Mouse (Mus musculus): ENCODE data around the gene Dctn2. TPM values are rescaled to one million over a fixed set of nuclear protein-coding genes. Genes with fewer than 3 reads are reported as not detected.

The Dctn2 gene
- polyA plus RNA-seq, 1 experiment from 2014 or later: 210 TPM

DNA sequence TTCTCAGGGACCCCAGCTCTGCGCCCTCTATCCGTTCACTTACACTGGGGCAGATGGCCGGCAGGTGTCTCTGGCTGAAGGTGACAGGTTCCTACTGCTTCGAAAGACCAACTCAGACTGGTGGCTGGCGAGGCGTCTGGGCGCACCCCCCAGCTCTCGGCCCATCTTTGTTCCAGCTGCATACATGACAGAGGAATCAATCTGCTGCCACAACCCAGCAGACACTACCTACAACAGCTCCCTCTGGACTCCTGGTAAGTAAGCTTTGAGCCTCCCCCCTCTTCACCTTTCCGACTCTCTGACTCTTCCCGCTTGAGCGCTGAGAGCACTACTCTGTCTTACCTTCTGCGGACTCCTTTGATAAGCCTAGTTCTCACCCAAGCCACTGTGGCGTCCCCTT lies 56.0 kb downstream of the Dctn2 start:
- H3K27ac ChIP-seq (ENCODE audit: low read depth, low read length): no peak overlapping the region
- no peak for DNase-seq (ENCODE audit: low spot score)
- ATAC-seq (ENCODE audit: low FRiP score): no peak
- H3K9ac ChIP-seq (ENCODE audit: low read depth, low read length): no peak overlapping the region
- H3K4me3 ChIP-seq (ENCODE audit: low read depth, low read length): no peak overlapping the region
- WGBS: 67% methylated on average over 13 of the region's 13 CpGs
- H3K36me3 ChIP-seq (ENCODE audit: control insufficient read depth, insufficient read depth, low read length): no peaks in the 10 kb centered on the region
- H3K4me2 ChIP-seq (replicated peaks; ENCODE audit: low read depth, low read length): no peak overlapping the region
- no peaks in the 10 kb centered on the region for H3K9me3 ChIP-seq (ENCODE audit: control insufficient read depth, low read length)
- H3K4me1 ChIP-seq (replicated peaks; ENCODE audit: control insufficient read depth, insufficient read depth, low read length): peaks cover 9% of the 10 kb centered on the region
- peaks cover 34% of the 10 kb centered on the region for H3K27me3 ChIP-seq (ENCODE audit: control insufficient read depth, insufficient read depth, low read length)

GRCm38 (mm10) chr10:127322669-127323068 lies 56.5 kb downstream of the Dctn2 start:
- H3K9me3 ChIP-seq (ENCODE audit: control insufficient read depth, low read length): no peaks in the 10 kb centered on the region
- no peaks in the 10 kb centered on the region for H3K36me3 ChIP-seq (ENCODE audit: control insufficient read depth, insufficient read depth, low read length)
- 78% methylated on average over 4 of the region's 4 CpGs for WGBS
- H3K27ac ChIP-seq (ENCODE audit: low read depth, low read length): no peak overlapping the region
- H3K4me3 ChIP-seq (ENCODE audit: low read depth, low read length): no peak overlapping the region
- no peak overlapping the region for H3K4me2 ChIP-seq (replicated peaks; ENCODE audit: low read depth, low read length)
- no peak for DNase-seq (ENCODE audit: low spot score)
- peaks cover 9% of the 10 kb centered on the region for H3K4me1 ChIP-seq (replicated peaks; ENCODE audit: control insufficient read depth, insufficient read depth, low read length)
- H3K9ac ChIP-seq (ENCODE audit: low read depth, low read length): no peak overlapping the region
- peaks cover 39% of the 10 kb centered on the region for H3K27me3 ChIP-seq (ENCODE audit: control insufficient read depth, insufficient read depth, low read length)
- ATAC-seq (ENCODE audit: low FRiP score): no peak

DNA sequence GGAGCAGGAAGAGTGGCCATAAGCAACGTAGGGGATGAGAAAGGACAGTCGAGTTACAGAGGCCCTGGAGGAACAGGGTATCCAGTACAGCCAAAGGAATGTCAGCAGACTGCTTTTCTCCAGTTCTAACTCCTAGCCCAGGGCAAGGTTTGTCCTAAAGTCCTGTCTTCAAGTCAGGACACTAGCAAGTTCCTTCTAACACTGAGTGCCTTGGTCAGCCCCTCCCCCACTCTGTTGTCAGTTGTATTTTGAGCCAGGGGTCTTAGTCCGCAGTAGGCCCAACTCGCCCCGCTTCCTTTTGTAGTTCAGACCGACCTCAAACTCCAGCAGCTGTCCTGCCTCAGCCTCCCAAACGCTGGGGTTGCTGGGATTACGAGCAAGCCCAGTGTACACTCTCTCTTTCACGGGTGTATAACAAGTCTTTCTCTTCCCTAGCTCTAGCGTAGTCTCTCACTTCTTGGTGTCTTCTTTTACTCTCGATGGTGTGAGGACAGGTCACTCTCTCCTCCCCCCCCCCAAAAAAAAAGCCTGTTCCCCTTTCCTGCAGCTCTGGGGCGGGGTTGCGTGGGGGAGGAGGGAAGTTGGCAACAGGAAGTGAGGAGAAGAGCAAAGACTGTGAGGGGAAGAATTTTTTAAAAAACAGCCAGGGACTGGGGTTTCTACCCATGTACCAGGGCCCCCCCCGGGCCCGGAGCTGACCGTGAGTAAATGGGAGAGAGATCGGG lies 57.1 kb downstream of the Dctn2 start:
- Histone ChIP-seq H3K4me3 (ENCODE audit: low read depth, low read length) (no peak overlapping the region), H3K36me3 (ENCODE audit: control insufficient read depth, insufficient read depth, low read length) (no peaks in the 10 kb centered on the region), H3K4me1 (replicated peaks; ENCODE audit: control insufficient read depth, insufficient read depth, low read length) (peaks cover 9% of the 10 kb centered on the region), H3K9ac (ENCODE audit: low read depth, low read length) (no peak overlapping the region), H3K4me2 (replicated peaks; ENCODE audit: low read depth, low read length) (no peak overlapping the region), H3K27me3 (ENCODE audit: control insufficient read depth, insufficient read depth, low read length) (peaks cover 45% of the 10 kb centered on the region), H3K9me3 (ENCODE audit: control insufficient read depth, low read length) (no peaks in the 10 kb centered on the region), H3K27ac (ENCODE audit: low read depth, low read length) (no peak overlapping the region)
- DNase-seq (ENCODE audit: low spot score) (no peak), ATAC-seq (ENCODE audit: low FRiP score) (no peak)
- 76% methylated on average over 17 of the region's 17 CpGs for WGBS

- ATAC-seq (ENCODE audit: low FRiP score) (no peak), DNase-seq (ENCODE audit: low spot score) (peak; percentile 60)
- Histone ChIP-seq H3K4me2 (replicated peaks; ENCODE audit: low read depth, low read length) (no peak overlapping the region), H3K4me3 (ENCODE audit: low read depth, low read length) (no peak overlapping the region), H3K4me1 (replicated peaks; ENCODE audit: control insufficient read depth, insufficient read depth, low read length) (peaks cover 9% of the 10 kb centered on the region), H3K27ac (ENCODE audit: low read depth, low read length) (no peak overlapping the region), H3K9me3 (ENCODE audit: control insufficient read depth, low read length) (no peaks in the 10 kb centered on the region), H3K9ac (ENCODE audit: low read depth, low read length) (no peak overlapping the region), H3K27me3 (ENCODE audit: control insufficient read depth, insufficient read depth, low read length) (peaks cover 53% of the 10 kb centered on the region), H3K36me3 (ENCODE audit: control insufficient read depth, insufficient read depth, low read length) (no peaks in the 10 kb centered on the region)
- WGBS: 10% methylated on average over 7 of the region's 7 CpGs
Measured at GRCm38 (mm10) chr10:127324495-127324894, 58.3 kb downstream of the Dctn2 start.

DNA sequence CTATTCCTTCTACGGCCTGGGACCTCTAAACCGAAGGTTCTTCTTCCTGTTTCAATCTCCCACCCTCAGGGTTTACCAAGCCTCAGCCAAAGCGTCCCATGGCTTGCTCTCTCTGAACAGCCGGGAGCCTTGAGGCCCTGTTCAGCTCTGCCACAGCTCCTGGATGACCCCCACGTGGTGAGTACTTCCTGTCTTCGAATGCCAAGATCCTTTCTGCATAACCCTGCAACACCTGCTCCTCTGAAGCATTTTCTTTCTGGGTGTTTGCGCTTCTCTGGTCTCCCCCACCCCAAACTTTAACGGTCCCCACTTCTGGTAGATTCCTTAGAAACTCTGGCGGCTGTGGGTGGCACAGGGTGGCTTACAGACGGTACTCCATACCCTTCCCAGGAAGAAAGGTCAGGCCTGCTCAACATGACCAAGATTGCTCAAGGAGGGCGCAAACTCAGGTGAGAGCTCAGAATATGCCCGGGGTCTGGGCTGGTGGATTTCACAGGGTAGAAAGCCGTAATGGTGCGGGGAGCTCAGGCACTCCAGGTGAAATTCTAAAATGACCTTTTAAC lies 59.4 kb downstream of the Dctn2 start:
- H3K4me3 ChIP-seq (ENCODE audit: low read depth, low read length): peak overlapping the region; percentile 33
- DNase-seq (ENCODE audit: low spot score) (peak; percentile 19), ATAC-seq (ENCODE audit: low FRiP score) (no peak)
- no peak overlapping the region for H3K9ac ChIP-seq (ENCODE audit: low read depth, low read length)
- H3K9me3 ChIP-seq (ENCODE audit: control insufficient read depth, low read length): no peaks in the 10 kb centered on the region
- H3K36me3 ChIP-seq (ENCODE audit: control insufficient read depth, insufficient read depth, low read length): no peaks in the 10 kb centered on the region
- H3K27ac ChIP-seq (ENCODE audit: low read depth, low read length): no peak overlapping the region
- peaks cover 9% of the 10 kb centered on the region for H3K4me1 ChIP-seq (replicated peaks; ENCODE audit: control insufficient read depth, insufficient read depth, low read length)
- H3K27me3 ChIP-seq (ENCODE audit: control insufficient read depth, insufficient read depth, low read length): peaks cover 54% of the 10 kb centered on the region
- 28% methylated on average over 14 of the region's 14 CpGs for WGBS
- no peak overlapping the region for H3K4me2 ChIP-seq (replicated peaks; ENCODE audit: low read depth, low read length)

DNA sequence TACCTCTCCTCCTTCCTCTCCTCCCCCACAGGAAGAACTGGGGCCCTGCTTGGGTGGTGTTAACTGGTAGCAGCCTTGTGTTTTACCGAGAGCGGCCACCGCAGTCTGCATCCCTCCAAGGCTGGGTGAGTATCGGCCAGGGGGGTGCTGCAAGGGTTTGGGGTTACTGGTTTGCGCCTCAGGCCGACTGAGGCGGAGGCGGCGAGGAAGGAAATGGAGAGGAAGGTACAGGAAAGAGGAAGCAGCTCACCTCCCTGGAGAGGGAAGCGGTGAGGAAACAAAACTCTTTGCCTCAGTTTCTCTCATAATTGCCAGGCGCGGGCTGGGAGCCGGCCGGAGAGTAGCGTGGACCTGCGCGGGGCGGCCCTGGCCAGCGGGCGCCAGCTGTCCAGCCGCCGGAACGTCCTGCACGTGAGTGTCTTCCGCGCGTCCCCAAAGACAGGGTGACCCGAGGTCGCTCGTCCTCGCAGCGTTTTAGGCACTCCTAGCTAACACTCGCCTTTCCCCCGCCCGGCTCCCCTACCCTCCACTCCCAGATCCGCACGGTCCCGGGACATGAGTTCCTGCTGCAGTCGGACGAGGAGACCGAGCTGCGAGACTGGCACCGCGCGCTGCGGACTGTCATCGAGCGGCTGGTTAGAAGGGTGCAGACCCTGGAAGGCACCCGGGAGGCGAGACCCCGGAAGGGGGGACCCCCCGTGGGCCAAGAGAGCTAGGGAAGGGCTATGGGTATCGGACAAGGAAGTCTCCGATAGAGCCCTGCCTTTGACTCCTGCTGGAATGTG lies 60.0 kb downstream of the Dctn2 start:
- peaks cover 9% of the 10 kb centered on the region for H3K4me1 ChIP-seq (replicated peaks; ENCODE audit: control insufficient read depth, insufficient read depth, low read length)
- no peak overlapping the region for H3K27ac ChIP-seq (ENCODE audit: low read depth, low read length)
- peak; percentile 66 for DNase-seq (ENCODE audit: low spot score)
- WGBS: 1% methylated on average over 54 of the region's 54 CpGs
- ATAC-seq (ENCODE audit: low FRiP score): peak; percentile 37; the same call in 1 of the 2 replicates
- H3K9me3 ChIP-seq (ENCODE audit: control insufficient read depth, low read length): no peaks in the 10 kb centered on the region
- no peaks in the 10 kb centered on the region for H3K36me3 ChIP-seq (ENCODE audit: control insufficient read depth, insufficient read depth, low read length)
- peak overlapping the region; percentile 52 for H3K4me2 ChIP-seq (replicated peaks; ENCODE audit: low read depth, low read length)
- peak overlapping the region; percentile 33 for H3K4me3 ChIP-seq (ENCODE audit: low read depth, low read length)
- H3K9ac ChIP-seq (ENCODE audit: low read depth, low read length): peak overlapping the region; percentile 31; the same call in 1 of the 2 replicates
- peaks cover 54% of the 10 kb centered on the region for H3K27me3 ChIP-seq (ENCODE audit: control insufficient read depth, insufficient read depth, low read length)

DNA sequence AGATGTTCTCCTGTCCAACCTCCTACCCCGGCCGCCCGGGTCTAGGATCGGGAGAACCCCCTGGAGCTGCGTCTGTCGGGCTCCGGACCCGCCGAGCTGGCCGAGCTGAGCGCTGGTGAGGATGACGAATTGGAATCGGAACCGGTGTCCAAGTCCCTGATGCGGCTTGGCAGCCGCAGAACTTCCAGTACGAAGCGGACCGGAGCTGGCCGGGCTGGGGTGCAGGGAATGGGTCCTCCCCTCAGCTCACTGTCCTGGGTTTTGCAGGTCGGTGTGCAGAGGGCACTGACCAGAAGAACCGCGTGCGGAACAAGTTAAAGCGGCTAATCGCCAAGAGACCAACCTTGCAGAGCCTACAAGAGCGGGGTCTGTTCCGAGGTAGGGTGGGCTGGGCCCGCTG lies 60.7 kb downstream of the Dctn2 start:
- H3K27me3 ChIP-seq (ENCODE audit: control insufficient read depth, insufficient read depth, low read length): peaks cover 54% of the 10 kb centered on the region
- ATAC-seq (ENCODE audit: low FRiP score) (no peak), DNase-seq (ENCODE audit: low spot score) (no peak)

GRCm38 (mm10) chr10:127327461-127328145 lies 61.4 kb downstream of the Dctn2 start:
- H3K36me3 ChIP-seq (ENCODE audit: control insufficient read depth, insufficient read depth, low read length): no peaks in the 10 kb centered on the region
- no peak overlapping the region for H3K4me2 ChIP-seq (replicated peaks; ENCODE audit: low read depth, low read length)
- peaks cover 9% of the 10 kb centered on the region for H3K4me1 ChIP-seq (replicated peaks; ENCODE audit: control insufficient read depth, insufficient read depth, low read length)
- H3K27me3 ChIP-seq (ENCODE audit: control insufficient read depth, insufficient read depth, low read length): peaks cover 54% of the 10 kb centered on the region
- WGBS: 53% methylated on average over 18 of the region's 18 CpGs
- H3K9ac ChIP-seq (ENCODE audit: low read depth, low read length): no peak overlapping the region
- ATAC-seq (ENCODE audit: low FRiP score) (no peak), DNase-seq (ENCODE audit: low spot score) (peak; percentile 21)
- no peak overlapping the region for H3K27ac ChIP-seq (ENCODE audit: low read depth, low read length)
- no peaks in the 10 kb centered on the region for H3K9me3 ChIP-seq (ENCODE audit: control insufficient read depth, low read length)
- H3K4me3 ChIP-seq (ENCODE audit: low read depth, low read length): no peak overlapping the region

More for the DNA sequence above, 60.7 kb downstream of the Dctn2 start:
- H3K9me3 ChIP-seq (ENCODE audit: control insufficient read depth, low read length): no peaks in the 10 kb centered on the region
- H3K36me3 ChIP-seq (ENCODE audit: control insufficient read depth, insufficient read depth, low read length): no peaks in the 10 kb centered on the region
- WGBS: 6% methylated on average over 29 of the region's 29 CpGs
- 0 out of 2 replicates have a peak overlapping the region, but pooled peaks have one; percentile 31 for H3K9ac ChIP-seq (ENCODE audit: low read depth, low read length)
- peak overlapping the region; percentile 33 for H3K4me3 ChIP-seq (ENCODE audit: low read depth, low read length)
- peaks cover 9% of the 10 kb centered on the region for H3K4me1 ChIP-seq (replicated peaks; ENCODE audit: control insufficient read depth, insufficient read depth, low read length)
- peak overlapping the region; percentile 52 for H3K4me2 ChIP-seq (replicated peaks; ENCODE audit: low read depth, low read length)
- H3K27ac ChIP-seq (ENCODE audit: low read depth, low read length): no peak overlapping the region
